Mouse (Mus musculus) stomach, postnatal 0 days (tissue): ENCODE data around the gene Tmcc2. TPM values are rescaled to one million over a fixed set of nuclear protein-coding genes. Genes with fewer than 3 reads are reported as not detected.
A peak's percentile ranks its signal among the peaks of the same experiment; 100 is the strongest.

Source experiments
- ATAC-seq: fragments of 200-750 bp; cut with Nextera tagmentation; 2 replicates; pipeline ENCODE4 v1.8.0; 2017; ENCODE audit not compliant: low FRiP score, low TSS enrichment
- DNase-seq: peaks from one replicate; pipeline ENCODE4 v3.0.0-alpha.2; 2016; ENCODE audit warnings: low spot score
- H3K27ac ChIP-seq: fragments of 300-500 bp; sonication (generic); replicated peaks from 2 replicates; pipeline ENCODE4 v1.5.1; 2014; ENCODE audit warnings: mild to moderate bottlenecking, control low read depth
- H3K27me3 ChIP-seq: fragments of 300-500 bp; sonication (generic); 2 replicates; pipeline ENCODE4 v1.6.1; 2014; ENCODE audit warnings: low read length; ENCODE audit not compliant: control insufficient read depth, insufficient read depth
- H3K36me3 ChIP-seq: fragments of 300-500 bp; sonication (generic); 2 replicates; pipeline ENCODE4 v1.6.1; 2014; ENCODE audit warnings: low read length, mixed read lengths; ENCODE audit not compliant: control insufficient read depth, insufficient read depth
- H3K4me1 ChIP-seq: fragments of 300-500 bp; sonication (generic); replicated peaks from 2 replicates; pipeline ENCODE4 v1.6.1; 2014; ENCODE audit warnings: antibody characterized with exemption; ENCODE audit not compliant: control insufficient read depth, insufficient read depth
- H3K4me2 ChIP-seq: fragments of 300-500 bp; sonication (generic); replicated peaks from 2 replicates; pipeline ENCODE4 v1.6.1; 2014; ENCODE audit warnings: low read depth, mild to moderate bottlenecking, control low read depth, moderate library complexity
- H3K4me3 ChIP-seq: fragments of 300-500 bp; sonication (generic); 2 replicates; pipeline ENCODE4 v1.5.1; 2014; ENCODE audit warnings: low read depth, low read length, control low read depth
- H3K9ac ChIP-seq: fragments of 300-500 bp; sonication (generic); 2 replicates; pipeline ENCODE4 v1.6.1; 2014; ENCODE audit warnings: mild to moderate bottlenecking, low read length, control low read depth, mixed read lengths
- H3K9me3 ChIP-seq: fragments of 300-500 bp; sonication (generic); 2 replicates; pipeline ENCODE4 v1.6.1; 2016; ENCODE audit warnings: low read length; ENCODE audit not compliant: control insufficient read depth
- CTCF ChIP-seq: IDR thresholded peaks from 2 replicates; pipeline ENCODE4 v1.5.1; 2016; ENCODE audit warnings: antibody characterized with exemption, low read depth, mild to moderate bottlenecking, moderate library complexity
- EP300 ChIP-seq: optimal IDR thresholded peaks from 2 replicates; pipeline ENCODE3; 2016; ENCODE audit warnings: antibody characterized with exemption
- WGBS: fragments of 180-500 bp; shearing (Covaris S2); extraction: QIAGEN DNeasy Blood & Tissue Kit; methylation state at CpG from one replicate; pipeline ENCODE4 v1.1.7; 2014; 5-methylcytosine and 5-hydroxymethylcytosine counted together
- polyA plus RNA-seq: library from polyadenylated mRNA; unstranded; fragments of >200 nt; fragmentation: Nextera tagmentation; extraction: Ambion mirVana; gene quantifications from 2 replicates; pipeline ENCODE4 v1.2.1, GENCODE M21; 2015

The Tmcc2 gene
- 2.4 and 2.6 TPM in 2 replicates for polyA plus RNA-seq

DNA sequence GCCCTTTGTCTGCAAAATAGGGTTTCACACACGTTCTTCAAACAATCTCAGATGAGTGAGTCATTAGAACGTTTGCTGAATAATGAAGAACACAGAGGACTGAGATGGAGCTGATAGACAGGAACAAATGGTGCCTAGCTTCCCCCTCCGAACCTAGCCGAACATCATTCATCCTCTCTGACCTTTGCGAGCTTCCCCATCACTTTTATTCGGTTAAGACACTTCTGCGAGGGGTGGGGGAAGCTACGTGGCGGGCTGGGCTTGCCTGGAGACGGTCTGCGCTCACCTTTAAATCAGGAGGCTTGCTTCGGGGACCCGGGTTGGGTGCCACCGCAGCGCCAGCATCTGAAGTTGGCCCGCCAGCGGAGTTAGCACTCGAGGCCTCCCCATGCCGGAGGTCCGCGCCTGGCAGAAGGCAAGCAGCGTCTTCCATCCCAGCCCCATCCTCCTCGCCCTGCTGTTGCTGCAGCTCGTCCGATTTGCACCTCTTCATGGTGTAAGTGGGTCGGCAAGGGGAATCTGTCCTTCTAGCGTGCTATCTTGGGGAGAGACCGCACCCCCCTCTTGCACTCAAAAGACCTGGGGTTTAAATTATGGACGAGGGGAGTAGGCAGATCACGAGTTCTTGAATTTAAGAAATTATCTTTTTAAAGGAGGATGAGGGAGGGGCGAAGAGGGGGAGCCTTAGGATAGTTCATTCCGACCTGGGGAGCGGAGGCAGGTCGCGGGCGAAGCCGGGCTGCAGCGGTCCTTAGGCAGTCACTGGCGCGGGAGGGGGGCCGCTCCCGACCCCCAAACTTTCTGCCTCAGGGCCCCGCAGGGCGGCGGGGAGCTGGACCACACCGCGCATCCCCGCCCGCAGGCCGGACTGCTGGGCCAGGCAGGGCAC is at the start of gene Tmcc2:
Gene Tmcc2, minus strand, starts transcription at position 591 of the 889 bp plus-strand sequence.
- WGBS, result under 1% methylated on average over 39 of the region's 50 CpGs
- ATAC-seq (peak; percentile 11), DNase-seq (no peak)
- H3K9me3 ChIP-seq, result no peaks in the 10 kb centered on the region
- H3K27ac ChIP-seq, result peak within 1 kb of the TSS; percentile 71
- peak within 1 kb of the TSS; percentile 60 for H3K4me3 ChIP-seq
- TF ChIP-seq EP300, result no peak
- TF ChIP-seq CTCF, result no peak
- 0 out of 2 replicates have a peak, but pooled peaks cover 3% of the 10 kb centered on the region for H3K4me1 ChIP-seq
- H3K9ac ChIP-seq, result peak within 1 kb of the TSS; percentile 78
- H3K27me3 ChIP-seq, result no peaks in the 10 kb centered on the region
- H3K36me3 ChIP-seq, result no peaks in the 10 kb centered on the region
- peak within 1 kb of the TSS; percentile 86 for H3K4me2 ChIP-seq

DNA sequence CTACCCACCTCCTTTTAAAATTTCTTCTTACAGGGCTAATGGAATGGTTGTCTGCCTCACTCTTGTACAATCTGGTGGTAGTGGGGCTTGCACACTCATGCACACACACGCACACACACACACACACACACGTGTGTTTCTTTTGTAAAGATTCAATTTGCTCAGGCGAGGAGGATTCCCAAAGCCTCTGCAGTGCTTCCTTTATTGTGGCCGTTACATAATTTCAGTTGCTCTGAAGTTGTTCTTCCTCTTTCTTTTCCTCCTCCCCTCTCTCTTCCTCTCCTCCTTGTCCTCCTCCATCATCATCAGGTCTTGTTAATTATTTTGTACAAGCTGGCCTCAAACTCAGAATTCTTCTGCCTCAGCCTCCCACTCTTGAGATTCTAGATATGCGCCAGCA is 46.3 kb upstream of the Tmcc2 start:
- no peaks in the 10 kb centered on the region for H3K4me1 ChIP-seq
- H3K9ac ChIP-seq, result no peak overlapping the region
- ATAC-seq (no peak), DNase-seq (no peak)
- no peak overlapping the region for H3K4me3 ChIP-seq
- 83% methylated on average over 5 of the region's 5 CpGs for WGBS
- H3K27me3 ChIP-seq, result no peaks in the 10 kb centered on the region
- H3K36me3 ChIP-seq, result peaks cover 14% of the 10 kb centered on the region
- H3K27ac ChIP-seq, result no peak overlapping the region
- H3K4me2 ChIP-seq, result no peak overlapping the region
- no peaks in the 10 kb centered on the region for H3K9me3 ChIP-seq
- TF ChIP-seq CTCF, result no peak
- no peak for TF ChIP-seq EP300

- 83% methylated on average over 1 of the region's 1 CpGs for WGBS
- Histone ChIP-seq H3K9me3 (no peaks in the 10 kb centered on the region), H3K4me1 (no peaks in the 10 kb centered on the region), H3K27me3 (no peaks in the 10 kb centered on the region), H3K4me3 (no peak overlapping the region), H3K27ac (no peak overlapping the region; the same call in 1 of the 2 replicates), H3K4me2 (no peak overlapping the region), H3K36me3 (peaks cover 14% of the 10 kb centered on the region), H3K9ac (no peak overlapping the region)
- ATAC-seq (no peak), DNase-seq (no peak)
- TF ChIP-seq EP300 (no peak), CTCF (no peak)
Measured at GRCm38 (mm10) chr1:132436960-132437359, 45.9 kb upstream of the Tmcc2 start.

DNA sequence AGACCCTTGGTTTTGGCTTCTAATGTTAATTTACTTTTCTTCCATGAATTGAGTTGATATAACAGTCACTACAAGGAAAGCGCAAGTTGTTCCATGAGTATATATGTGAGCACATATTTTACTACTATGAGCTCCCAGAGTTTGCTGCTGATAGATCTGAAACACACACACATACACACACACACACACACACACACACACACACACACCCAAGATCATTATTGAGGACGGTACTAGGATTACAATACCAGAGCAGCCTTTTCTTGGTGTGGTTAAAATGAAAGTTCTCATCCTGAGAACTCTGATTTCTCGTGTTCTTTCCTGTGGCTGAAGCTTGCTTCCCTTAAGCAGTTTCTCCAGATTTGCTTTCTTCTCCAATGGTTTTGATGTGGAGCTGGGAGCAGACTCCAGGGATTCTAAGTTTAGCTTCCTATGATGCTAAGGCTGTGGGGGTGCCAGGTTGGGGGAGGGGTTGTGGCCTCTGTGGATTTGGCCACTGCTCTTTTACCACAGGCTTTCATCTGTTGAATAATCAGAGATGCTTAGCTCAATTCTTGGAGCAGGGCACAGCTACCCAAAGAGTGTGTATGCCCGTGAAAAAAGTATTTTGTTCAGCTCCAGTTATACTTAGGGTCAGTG is 45.4 kb upstream of the Tmcc2 start:
- Histone ChIP-seq H3K4me3 (no peak overlapping the region), H3K27ac (no peak overlapping the region; the same call in 1 of the 2 replicates), H3K9ac (no peak overlapping the region), H3K9me3 (no peaks in the 10 kb centered on the region), H3K4me2 (no peak overlapping the region), H3K27me3 (no peaks in the 10 kb centered on the region), H3K36me3 (peaks cover 11% of the 10 kb centered on the region), H3K4me1 (no peaks in the 10 kb centered on the region)
- WGBS, result 82% methylated on average over 4 of the region's 4 CpGs
- TF ChIP-seq CTCF, result no peak
- no peak for TF ChIP-seq EP300
- ATAC-seq (no peak), DNase-seq (no peak)

DNA sequence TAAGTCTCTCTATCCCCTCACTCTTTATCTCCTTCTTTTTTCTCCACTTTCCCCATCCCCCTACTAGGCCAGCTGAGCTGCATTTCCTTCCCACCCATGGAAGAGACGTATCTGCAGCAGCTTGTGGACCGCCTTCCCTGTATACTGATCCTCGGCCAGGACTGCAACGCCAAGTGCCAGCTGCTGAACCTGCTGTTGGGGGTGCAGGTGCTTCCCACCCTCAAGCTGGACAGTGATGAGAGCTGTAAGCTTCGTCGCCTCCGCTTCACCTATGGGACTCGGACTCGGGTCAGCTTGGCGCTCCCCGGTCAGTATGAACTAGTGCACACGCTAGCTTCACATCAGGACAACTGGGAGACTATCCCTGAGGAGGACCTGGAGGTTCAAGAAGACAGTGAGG is 43.0 kb upstream of the Tmcc2 start:
- TF ChIP-seq CTCF (no peak), EP300 (no peak)
- Histone ChIP-seq H3K9ac (no peak overlapping the region), H3K4me3 (no peak overlapping the region), H3K4me2 (no peak overlapping the region), H3K27ac (no peak overlapping the region), H3K4me1 (no peaks in the 10 kb centered on the region), H3K36me3 (peaks cover 4% of the 10 kb centered on the region; the same call in 1 of the 2 replicates), H3K9me3 (no peaks in the 10 kb centered on the region), H3K27me3 (no peaks in the 10 kb centered on the region)
- DNase-seq (no peak), ATAC-seq (no peak)
- 90% methylated on average over 12 of the region's 12 CpGs for WGBS
